8 mouse cellular contexts compared by ENCODE assay signal in the genomic region with DNA sequence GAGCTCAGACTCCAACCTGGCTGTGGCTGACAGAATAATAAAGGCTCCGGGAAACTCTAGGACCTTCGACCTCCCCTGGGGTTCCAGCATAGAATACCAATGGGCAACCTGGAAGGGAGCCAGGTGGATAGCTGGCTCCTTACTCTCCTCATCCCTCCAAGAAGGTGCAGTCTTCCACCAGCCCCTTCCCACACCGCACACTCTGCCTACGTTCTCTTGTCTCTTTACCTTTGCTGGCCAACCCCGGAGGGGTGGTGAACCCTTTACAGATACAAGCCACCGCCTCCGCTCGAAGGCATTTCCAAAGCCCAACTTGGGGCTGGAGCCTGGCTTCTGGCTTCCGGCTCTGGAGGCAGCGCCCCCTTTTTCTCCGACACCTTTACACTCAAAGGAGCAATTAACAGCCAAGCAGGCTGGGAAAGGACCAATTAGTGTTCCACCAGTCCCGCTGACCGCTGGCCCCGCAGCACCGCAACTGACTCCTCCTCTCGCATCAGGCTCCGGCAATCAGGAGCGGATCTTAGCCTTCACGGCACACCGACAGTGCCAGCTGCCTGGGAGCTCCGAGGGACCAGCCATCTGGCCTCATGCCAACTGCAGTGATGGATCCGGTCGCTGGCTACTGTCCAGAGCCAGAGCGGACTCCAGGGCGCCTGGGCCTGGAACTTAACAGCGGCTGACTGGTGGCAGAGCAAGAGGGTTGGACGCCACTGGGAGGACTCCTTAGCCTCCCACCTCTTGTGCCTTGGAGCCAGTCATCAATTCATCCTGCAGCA. TPM values are rescaled to one million over a fixed set of nuclear protein-coding genes. Genes with fewer than 3 reads are reported as not detected.
DNase-seq lines count a peak whose midpoint lies in the region; ATAC-seq and TF ChIP-seq lines count a peak whose summit lies in the region.

No protein-coding gene starts in this region.

- H3K27me3 ChIP-seq in liver, postnatal 0 days (ENCODE audit: insufficient read depth, low read length): no peaks in the 10 kb centered on the region

- WGBS in liver, postnatal 0 days (ENCODE audit: insufficient replicate concordance): 12% methylated on average over 27 of the region's 27 CpGs
- WGBS in olfactory bulb, adult 2 months: 6% methylated on average over 27 of the region's 27 CpGs

- no peaks in the 10 kb centered on the region; the same call in 1 of the 2 replicates for H3K4me1 ChIP-seq in liver, postnatal 0 days (ENCODE audit: insufficient read depth)
- peaks cover 8% of the 10 kb centered on the region for H3K4me1 ChIP-seq in olfactory bulb, adult 2 months (ENCODE audit: control insufficient read depth, insufficient read depth, low read length)

- no peak for TF ChIP-seq EP300 in liver, postnatal 0 days (IDR thresholded peaks at IDR 0.05; ENCODE audit: low read depth)

- TF ChIP-seq CTCF in liver, postnatal 0 days (IDR thresholded peaks at IDR 0.05; ENCODE audit: low read depth): no peak
- no peak for TF ChIP-seq CTCF in olfactory bulb, adult 2 months (IDR thresholded peaks at IDR 0.05; ENCODE audit: insufficient read depth, low read depth, low read length)

- peak overlapping the region; percentile 54 for H3K4me2 ChIP-seq in liver, postnatal 0 days (ENCODE audit: low read depth, low read length)

- H3K27ac ChIP-seq in liver, postnatal 0 days (ENCODE audit: low read depth): peak overlapping the region; percentile 50
- no peak overlapping the region for H3K27ac ChIP-seq in olfactory bulb, adult 2 months (ENCODE audit: insufficient read depth, low read depth, low read length)

- peak; percentile 39 for DNase-seq in NIH3T3 (ENCODE audit: low read depth)
- peak; percentile 88 to 94 for DNase-seq in cerebellum, postnatal 14 days
- DNase-seq in frontal cortex, postnatal 10 days (ENCODE audit: low spot score in 2 of 2): peak; percentile 77 to 81
- DNase-seq in heart, postnatal 4 days: peak; percentile 86
- peak; percentile 71 to 72 for DNase-seq in layer of hippocampus, adult 8-10 months (ENCODE audit: low spot score in 2 of 2)
- DNase-seq in liver, postnatal 0 days: peak; percentile 88
- peak; percentile 65 to 83 for DNase-seq in urinary bladder, postnatal 4 days (ENCODE audit: low spot score in 2 of 2)

- no peak for TF ChIP-seq POLR2A in olfactory bulb, adult 2 months (IDR thresholded peaks at IDR 0.05; ENCODE audit: insufficient read depth, low read depth, low read length)

- H3K9ac ChIP-seq in liver, postnatal 0 days (replicated peaks): peak overlapping the region; percentile 36

- peak; percentile 93 for ATAC-seq in liver, postnatal 0 days

- H3K4me3 ChIP-seq in liver, postnatal 0 days (ENCODE audit: low read depth, low read length): peak overlapping the region; percentile 24
- H3K4me3 ChIP-seq in olfactory bulb, adult 2 months (ENCODE audit: insufficient read depth, low read depth, low read length): peak overlapping the region; percentile 11

- no peaks in the 10 kb centered on the region for H3K9me3 ChIP-seq in liver, postnatal 0 days (ENCODE audit: low read length)

- H3K36me3 ChIP-seq in liver, postnatal 0 days (replicated peaks; ENCODE audit: insufficient read depth, low read length): no peaks in the 10 kb centered on the region

RNA-seq across cellular contexts. Expression of gene Cbfb, which starts 17.7 kb away (rescaled TPM):
- 10 to 100 TPM; 44.7 to 46.9 TPM for total RNA-seq in heart, postnatal 4 days (2021)
- total RNA-seq in layer of hippocampus, adult 8-10 months (2022): 10 to 100 TPM; 19.5 to 27.1 (median 23.1) TPM
- polyA plus RNA-seq in liver, postnatal 0 days (2015; fragmentation: Nextera tagmentation; extraction: Ambion mirVana): 10.6 and 10.7 TPM in 2 replicates
- polyA plus RNA-seq in olfactory bulb, adult 2 months (2012; ENCODE audit: insufficient read depth, insufficient read length, low replicate concordance, missing spikeins): not detected in 2 replicates

RNA-seq across cellular contexts. Expression of gene Ces4a, which starts 21.2 kb away (rescaled TPM):
- not detected for total RNA-seq in heart, postnatal 4 days (2021)
- total RNA-seq in layer of hippocampus, adult 8-10 months (2022): not detected
- polyA plus RNA-seq in liver, postnatal 0 days (2015; fragmentation: Nextera tagmentation; extraction: Ambion mirVana): 0.07 TPM in 1 of 2 replicates, not detected in the other
- polyA plus RNA-seq in olfactory bulb, adult 2 months (2012; ENCODE audit: insufficient read depth, insufficient read length, low replicate concordance, missing spikeins): not detected in 2 replicates

Comparison
In these comparisons a context has a peak if more than half of its experiments do, and no peak if none do; other contexts are left out.
1. DNase-seq: peak in every context shown above with its lines; median percentile 91 in cerebellum, postnatal 14 days; 88 in liver, postnatal 0 days; 86 in heart, postnatal 4 days; 79 in frontal cortex, postnatal 10 days; 74 in urinary bladder, postnatal 4 days; 72 in layer of hippocampus, adult 8-10 months; 39 in NIH3T3.